In genomic region chr2:84184288-84185015, GRCm38 (mm10) we compare ENCODE assay signal across 8 mouse cellular contexts.
DNase-seq lines count a peak whose midpoint lies in the region; ATAC-seq and TF ChIP-seq lines count a peak whose summit lies in the region.

No protein-coding gene starts in this region.

- DNase-seq in intestine, embryonic 14.5 days (ENCODE audit: low spot score) = no peak
- DNase-seq in kidney, adult 18-20 months = peak; percentile 50
- peak; percentile 4 for DNase-seq in testis, postnatal 14 days (ENCODE audit: low spot score)
- DNase-seq in T-cell, adult 2 months (ENCODE audit: low spot score) = no peak
- DNase-seq in right cerebral cortex, postnatal 14 days = no peak
- DNase-seq in layer of hippocampus, adult 18-20 months (ENCODE audit: low spot score in 2 of 2) = no peak

- no peak for ATAC-seq in intestine, embryonic 14.5 days (replicated peaks; ENCODE audit: low FRiP score, low TSS enrichment, low read depth)
- no peak for ATAC-seq in intestine, postnatal 0 days
- ATAC-seq in lung, embryonic 15.5 days (ENCODE audit: borderline replicate concordance, extremely low read depth, low FRiP score, low TSS enrichment) = peak; percentile 77

- no peak overlapping the region for H3K4me3 ChIP-seq in intestine, embryonic 14.5 days (ENCODE audit: low read depth, low read length)
- H3K4me3 ChIP-seq in intestine, postnatal 0 days (ENCODE audit: low read depth, low read length) = no peak overlapping the region
- H3K4me3 ChIP-seq in lung, embryonic 15.5 days = no peak overlapping the region

- peak overlapping the region; percentile 22; the same call in 1 of the 2 replicates for H3K27ac ChIP-seq in intestine, embryonic 14.5 days (ENCODE audit: low read depth)
- no peak overlapping the region for H3K27ac ChIP-seq in intestine, postnatal 0 days (ENCODE audit: low read depth, low read length)
- peak overlapping the region; percentile 79 for H3K27ac ChIP-seq in lung, embryonic 15.5 days

- TF ChIP-seq CTCF in intestine, postnatal 0 days (IDR thresholded peaks at IDR 0.05; ENCODE audit: low read depth) = no peak

- H3K36me3 ChIP-seq in intestine, embryonic 14.5 days (ENCODE audit: control insufficient read depth, insufficient read depth, low read length) = no peaks in the 10 kb centered on the region
- no peaks in the 10 kb centered on the region for H3K36me3 ChIP-seq in intestine, postnatal 0 days (ENCODE audit: control insufficient read depth, insufficient read depth)
- no peaks in the 10 kb centered on the region for H3K36me3 ChIP-seq in lung, embryonic 15.5 days

- 64% methylated on average over 19 of the region's 19 CpGs for WGBS in intestine, embryonic 14.5 days
- 70% methylated on average over 19 of the region's 19 CpGs for WGBS in intestine, postnatal 0 days
- WGBS in lung, embryonic 15.5 days = 53% methylated on average over 19 of the region's 19 CpGs

- H3K4me1 ChIP-seq in intestine, embryonic 14.5 days (replicated peaks; ENCODE audit: control insufficient read depth, insufficient read depth, low read length) = peaks cover 5% of the 10 kb centered on the region
- no peaks in the 10 kb centered on the region for H3K4me1 ChIP-seq in intestine, postnatal 0 days (replicated peaks; ENCODE audit: control insufficient read depth, insufficient read depth, low read length)
- H3K4me1 ChIP-seq in lung, embryonic 15.5 days = no peaks in the 10 kb centered on the region

- no peak overlapping the region for H3K4me2 ChIP-seq in intestine, embryonic 14.5 days (ENCODE audit: low read length)
- H3K4me2 ChIP-seq in intestine, postnatal 0 days (replicated peaks; ENCODE audit: low read depth) = no peak overlapping the region
- peak overlapping the region; percentile 19; the same call in 1 of the 2 replicates for H3K4me2 ChIP-seq in lung, embryonic 15.5 days

- no peaks in the 10 kb centered on the region for H3K9me3 ChIP-seq in intestine, embryonic 14.5 days (ENCODE audit: control insufficient read depth, low read length)
- no peaks in the 10 kb centered on the region for H3K9me3 ChIP-seq in intestine, postnatal 0 days (ENCODE audit: control insufficient read depth)
- H3K9me3 ChIP-seq in lung, embryonic 15.5 days = no peaks in the 10 kb centered on the region

- H3K27me3 ChIP-seq in intestine, embryonic 14.5 days (replicated peaks; ENCODE audit: control insufficient read depth, insufficient read depth, low read length) = no peaks in the 10 kb centered on the region
- H3K27me3 ChIP-seq in intestine, postnatal 0 days (replicated peaks; ENCODE audit: control insufficient read depth, insufficient read depth, low read length) = no peaks in the 10 kb centered on the region
- H3K27me3 ChIP-seq in lung, embryonic 15.5 days = no peaks in the 10 kb centered on the region

- no peak overlapping the region for H3K9ac ChIP-seq in intestine, embryonic 14.5 days (ENCODE audit: low read length)
- H3K9ac ChIP-seq in intestine, postnatal 0 days (ENCODE audit: low read depth, low read length) = no peak overlapping the region
- H3K9ac ChIP-seq in lung, embryonic 15.5 days = no peak overlapping the region

Comparison
In these comparisons a context has a peak if more than half of its experiments do, and no peak if none do; other contexts are left out.
1. DNase-seq: peak in kidney, adult 18-20 months (single experiment) and testis, postnatal 14 days (single experiment); none in intestine, embryonic 14.5 days (single experiment), T-cell, adult 2 months (single experiment), right cerebral cortex, postnatal 14 days (single experiment) and layer of hippocampus, adult 18-20 months (0 of 2).